Mouse (Mus musculus): ENCODE data around the gene Dcaf11.
A peak's percentile ranks its signal among the peaks of the same experiment; 100 is the strongest.

Dcaf11 gene

DNA sequence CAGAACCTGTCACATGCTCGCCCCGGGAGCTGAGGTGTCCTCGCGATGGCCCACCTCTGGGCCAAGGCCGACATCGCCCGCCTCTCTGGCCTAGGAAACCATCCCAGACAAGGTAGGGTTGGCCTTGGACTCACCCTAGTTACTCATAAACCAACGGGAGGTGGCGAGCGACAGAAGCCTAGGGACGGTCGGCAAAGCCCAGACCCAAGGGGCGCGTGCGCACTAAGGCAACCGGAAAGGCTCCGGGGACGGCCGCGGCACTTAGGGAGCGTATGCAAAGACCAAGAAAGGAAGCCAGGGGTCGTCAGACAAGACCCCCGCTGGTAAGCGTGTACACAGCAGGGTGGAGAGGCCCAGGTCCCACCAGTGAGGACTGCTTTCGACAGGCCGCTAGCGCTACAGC is at the start of gene Dcaf11:
Gene Dcaf11, plus strand, starts transcription at position 208 of the 403 bp plus-strand sequence.
- DNase-seq = peak; percentile 93 to 95

GRCm38 (mm10) chr14:55510125-55510731 is 49.6 kb upstream of the Dcaf11 start, which contains the start of gene Cpne6:
Gene Cpne6, plus strand, starts transcription at chr14:55510445.
- peak in 1 of 2 experiments; percentile 24 for DNase-seq

DNA sequence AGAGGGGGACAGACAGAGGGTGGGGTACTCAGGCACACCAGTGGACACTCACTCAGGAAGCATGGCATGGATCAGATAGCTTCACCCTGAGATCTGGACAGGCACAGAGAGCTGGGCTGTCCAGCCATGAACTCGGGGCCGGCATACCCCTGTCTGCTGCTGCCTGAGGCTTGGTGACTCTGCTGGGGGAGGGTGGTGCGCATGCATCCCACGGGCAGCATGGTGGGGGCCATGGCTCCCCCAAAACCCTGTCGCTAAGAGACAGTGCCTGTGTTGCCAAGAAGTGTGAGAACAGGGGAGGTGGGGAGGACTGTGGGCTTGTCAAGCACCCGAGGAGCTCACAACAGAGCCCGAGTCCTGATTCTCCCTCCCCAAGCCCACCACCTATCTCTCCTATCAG is 48.8 kb upstream of the Dcaf11 start:
- DNase-seq = peak in 1 of 2 experiments; percentile 17

DNA sequence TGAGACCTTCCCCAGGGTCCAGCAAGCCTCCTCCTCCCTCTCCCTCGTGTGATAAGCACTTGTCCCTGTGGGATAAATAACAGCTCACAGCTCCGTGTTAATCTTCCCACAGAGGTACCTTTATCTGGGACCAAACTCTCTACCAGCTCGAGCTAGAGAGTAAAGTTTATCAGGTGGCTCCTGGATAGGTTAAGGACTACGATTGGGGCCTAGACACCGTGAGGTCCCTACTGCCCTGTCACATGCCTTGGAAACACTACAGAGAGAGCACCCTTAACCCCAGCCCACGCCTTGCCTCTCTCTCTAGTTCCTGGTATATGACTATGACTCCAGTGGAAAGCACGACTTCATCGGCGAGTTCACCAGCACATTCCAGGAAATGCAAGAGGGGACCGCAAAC is 45.9 kb upstream of the Dcaf11 start:
- DNase-seq = no peak

DNA sequence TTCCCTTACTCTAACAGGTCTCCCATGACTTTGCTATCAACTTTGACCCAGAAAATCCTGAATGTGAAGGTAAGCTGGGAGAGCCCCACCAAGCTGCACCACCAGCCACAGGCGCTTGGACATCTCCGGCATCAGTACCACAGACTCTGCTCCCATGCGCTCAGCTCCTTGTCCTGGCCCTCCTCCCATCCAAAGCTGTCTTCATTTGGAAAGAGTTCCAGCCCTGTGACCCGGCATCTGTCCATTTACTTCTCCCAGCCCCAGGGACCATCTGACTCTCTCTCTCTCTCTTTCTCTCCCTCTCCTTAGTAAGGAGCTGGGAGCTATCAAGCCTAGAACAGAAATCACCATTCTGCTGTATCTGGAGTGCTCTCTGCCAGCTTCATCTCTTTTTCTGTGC is 44.0 kb upstream of the Dcaf11 start:
- peak in 1 of 2 experiments; percentile 57 for DNase-seq

DNA sequence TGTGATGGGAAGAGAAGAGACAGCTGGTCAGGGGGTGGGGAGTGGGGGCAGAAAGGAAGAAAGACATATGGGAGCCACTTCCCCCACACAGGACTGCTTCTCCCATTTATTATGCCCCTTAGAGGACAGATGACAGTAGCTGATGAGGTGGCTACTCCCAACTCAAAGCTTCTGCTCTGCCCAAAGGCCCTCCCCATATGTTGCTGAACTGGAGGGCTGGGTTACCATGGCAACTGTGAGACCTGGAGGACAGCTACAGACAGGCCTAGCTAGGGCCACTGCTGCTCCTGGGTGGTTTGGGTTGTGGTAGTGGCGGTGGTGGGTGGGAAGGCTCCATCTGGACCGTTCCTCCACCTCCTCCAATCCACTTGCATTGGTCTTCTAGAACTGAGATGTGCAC is 40.9 kb upstream of the Dcaf11 start:
- DNase-seq = peak; percentile 65 to 70

GRCm38 (mm10) chr14:55519604-55520003 is 40.2 kb upstream of the Dcaf11 start:
- DNase-seq = no peak

- peak; percentile 76 to 78 for DNase-seq
Measured at GRCm38 (mm10) chr14:55520451-55521361, 39.1 kb upstream of the Dcaf11 start.

- DNase-seq = no peak
Measured at GRCm38 (mm10) chr14:55524062-55524461, 35.7 kb upstream of the Dcaf11 start.

GRCm38 (mm10) chr14:55524785-55525184 is 35.0 kb upstream of the Dcaf11 start, which contains the start of gene Nrl:
Gene Nrl, minus strand, starts transcription at chr14:55524981.
- no peak for DNase-seq

GRCm38 (mm10) chr14:55526674-55527073 is 33.1 kb upstream of the Dcaf11 start:
- no peak for DNase-seq

DNA sequence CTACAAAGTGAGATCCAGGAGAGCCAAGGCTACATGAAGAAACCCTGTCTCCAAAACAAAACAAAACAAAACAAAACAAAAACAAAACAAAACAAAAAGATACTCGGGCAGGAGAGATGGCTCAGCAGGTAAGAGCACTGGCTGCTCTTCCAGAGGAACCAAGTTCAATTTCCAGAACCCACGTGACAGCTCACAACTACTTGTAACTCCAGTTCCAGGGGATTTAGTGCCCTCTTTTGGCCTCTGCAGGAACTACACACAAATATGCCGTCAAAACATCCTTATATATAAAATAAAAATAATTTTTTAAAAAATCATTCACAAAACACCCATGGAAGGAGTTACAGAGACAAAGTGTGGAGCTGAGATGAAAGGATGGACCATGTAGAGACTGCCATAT is 31.9 kb upstream of the Dcaf11 start:
- peak; percentile 53 to 69 for DNase-seq

DNA sequence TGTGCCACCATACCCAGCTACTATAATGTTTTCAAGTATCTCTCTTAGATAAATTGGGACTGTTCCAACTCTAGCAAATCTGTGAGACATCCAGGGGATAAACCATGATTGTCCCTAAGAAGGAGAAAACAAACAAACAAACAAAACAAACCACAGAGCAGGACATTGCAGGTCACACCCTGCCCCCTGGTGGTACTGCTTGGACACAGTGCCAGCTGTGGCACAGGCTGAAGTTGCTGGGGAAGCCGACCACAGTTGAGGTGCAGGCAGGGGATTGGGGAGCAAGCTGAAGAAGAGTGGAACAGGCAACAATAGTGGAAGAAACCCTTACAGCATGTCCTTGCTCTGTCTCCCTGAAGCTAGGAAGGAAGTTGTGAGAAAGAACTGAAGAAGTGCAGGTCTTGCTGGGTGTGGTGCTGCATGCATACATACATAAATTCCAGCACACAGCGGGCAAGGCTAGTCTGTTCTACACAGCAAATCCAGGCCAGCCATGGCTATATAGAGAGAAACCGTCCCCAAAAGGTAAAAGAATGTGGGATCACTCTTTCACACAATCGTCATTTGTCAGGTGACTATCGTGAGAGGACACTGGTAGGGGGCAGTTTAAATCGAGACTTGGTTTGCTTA is 23.6 kb upstream of the Dcaf11 start:
- DNase-seq = peak; percentile 62 to 79

- peak; percentile 82 to 85 for DNase-seq
Measured at GRCm38 (mm10) chr14:55540067-55540786, 19.6 kb upstream of the Dcaf11 start, which contains the start of gene Pck2. Gene Pck2, plus strand, starts transcription at chr14:55540266.

GRCm38 (mm10) chr14:55540787-55541321 is 19.0 kb upstream of the Dcaf11 start:
- DNase-seq = peak; percentile 87 to 96

DNA sequence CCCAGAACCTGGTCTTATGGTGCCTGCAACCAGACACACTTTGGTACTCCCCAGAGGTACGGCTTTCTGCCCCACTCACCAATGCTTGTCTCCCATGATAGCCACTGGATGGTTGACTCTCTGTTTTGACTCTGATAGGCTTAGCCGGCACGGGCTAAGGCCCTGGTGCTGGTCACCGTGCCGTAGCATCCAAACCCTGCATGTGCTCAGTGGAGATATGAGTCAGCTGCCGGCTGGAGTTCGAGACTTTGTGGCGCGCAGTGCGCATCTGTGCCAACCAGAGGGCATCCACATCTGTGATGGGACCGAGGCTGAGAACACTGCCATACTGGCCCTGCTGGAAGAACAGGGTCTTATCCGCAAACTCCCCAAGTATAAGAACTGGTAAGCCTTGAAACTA is 17.5 kb upstream of the Dcaf11 start:
- DNase-seq = no peak

DNA sequence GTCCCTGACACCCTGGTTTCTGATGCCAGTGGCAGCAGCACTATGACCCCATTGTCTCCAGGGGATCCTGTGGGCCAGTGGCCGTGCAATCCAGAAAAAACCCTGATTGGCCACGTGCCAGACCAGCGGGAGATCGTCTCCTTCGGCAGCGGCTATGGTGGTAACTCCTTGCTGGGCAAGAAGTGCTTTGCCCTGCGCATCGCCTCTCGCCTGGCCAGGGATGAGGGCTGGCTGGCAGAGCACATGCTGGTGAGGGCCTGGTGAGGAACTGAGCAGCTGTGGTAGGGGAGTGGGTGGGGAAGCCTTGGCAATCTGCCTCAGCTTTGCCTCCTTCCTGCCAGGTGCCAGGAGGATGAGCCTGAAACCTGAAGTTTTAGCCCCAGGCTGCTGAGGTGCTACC is 15.5 kb upstream of the Dcaf11 start:
- peak; percentile 55 to 72 for DNase-seq

- DNase-seq = peak; percentile 57 to 62
Measured at GRCm38 (mm10) chr14:55550191-55550590, 9.6 kb upstream of the Dcaf11 start.

DNA sequence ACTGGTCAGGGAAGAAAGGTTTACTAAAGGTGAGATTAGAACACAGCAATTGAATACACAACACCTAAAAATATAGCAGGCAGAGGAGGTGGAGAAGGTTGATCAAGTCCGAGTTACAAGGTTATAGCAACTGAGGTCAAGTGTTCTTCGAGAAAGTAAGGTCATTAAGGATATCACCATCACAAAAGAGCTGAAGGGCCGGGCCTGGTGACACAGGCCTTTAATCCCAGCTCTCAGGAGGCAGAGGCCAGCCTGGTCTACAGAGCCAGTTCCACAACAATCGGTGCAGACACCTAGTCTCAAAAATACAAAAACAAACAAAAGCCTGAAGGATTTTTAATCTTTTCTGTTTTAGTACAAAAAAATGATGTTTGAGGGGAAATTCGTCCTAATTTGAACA is 8.5 kb upstream of the Dcaf11 start:
- DNase-seq = no peak

DNA sequence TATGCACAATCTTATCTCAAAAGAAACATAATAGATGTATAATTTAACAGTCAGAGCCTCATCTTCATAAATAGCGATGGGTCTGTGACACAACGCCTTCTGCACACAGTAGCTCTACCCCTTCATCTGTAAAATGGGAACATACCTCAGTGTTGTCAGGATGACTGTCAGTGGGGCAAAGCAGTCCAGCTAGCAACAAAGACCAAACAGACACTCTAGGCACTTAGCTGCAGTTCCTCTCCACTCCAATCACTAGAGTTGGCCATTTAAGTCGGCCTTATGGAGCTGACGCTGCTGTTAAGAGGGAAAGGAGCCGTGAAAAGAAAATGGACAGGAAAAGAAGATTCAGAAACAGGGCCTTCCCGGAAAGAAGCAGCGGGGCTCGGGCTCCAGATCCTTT is 8.0 kb upstream of the Dcaf11 start:
- no peak for DNase-seq

DNA sequence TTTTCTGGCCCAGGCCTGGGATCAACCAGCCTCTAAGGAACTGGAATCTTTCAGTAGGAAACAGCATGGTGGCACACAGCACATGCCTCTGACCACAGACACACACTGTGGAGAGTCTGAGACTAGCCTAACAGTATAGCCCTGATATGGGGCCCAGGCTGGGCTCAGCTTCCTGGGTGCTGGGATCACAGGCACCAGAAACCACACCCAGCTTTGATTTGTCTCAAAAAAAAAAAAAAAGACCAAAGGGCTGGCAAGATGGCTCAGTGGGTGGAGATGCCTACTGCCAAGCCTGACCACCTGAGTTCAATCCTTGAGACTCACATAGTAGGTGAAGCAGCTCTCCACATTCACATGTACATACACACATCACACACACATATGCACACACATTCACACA is 5.2 kb upstream of the Dcaf11 start:
- no peak for DNase-seq

DNA sequence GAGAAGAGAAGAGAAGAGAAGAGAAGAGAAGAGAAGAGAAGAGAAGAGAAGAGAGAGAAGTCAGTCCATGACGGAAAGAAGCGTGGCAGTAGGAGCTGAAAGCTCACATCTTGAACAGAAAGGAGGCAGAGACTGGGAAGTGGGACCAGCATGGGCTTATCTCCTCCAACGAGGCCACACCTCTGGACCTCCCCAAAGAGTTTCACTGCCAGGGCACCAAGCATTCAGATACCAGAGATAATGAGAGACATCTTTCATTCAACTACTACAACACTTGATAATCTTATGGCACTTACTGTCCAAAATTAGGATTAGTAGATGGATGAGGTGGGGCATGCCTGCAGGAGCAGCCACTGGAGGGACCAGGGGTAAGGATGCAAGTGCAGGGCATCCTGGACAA is 4.0 kb upstream of the Dcaf11 start:
- DNase-seq = no peak
